Mouse (Mus musculus) embryonic facial prominence, embryonic 12.5 days (tissue): Measurements from ENCODE around the gene Ano2. TPM values are rescaled to one million over a fixed set of nuclear protein-coding genes. Genes with fewer than 3 reads are reported as not detected.

ENCODE experiments used
- ATAC-seq: fragments of 200-750 bp; cut with Nextera tagmentation; 2 replicates; pipeline ENCODE4 v1.8.0; 2017; ENCODE audit not compliant: insufficient number of reproducible peaks, insufficient read depth, low FRiP score, low TSS enrichment
- H3K27ac ChIP-seq: fragments of 300-500 bp; sonication (generic); 2 replicates; pipeline ENCODE4 v1.5.1; 2016; ENCODE audit warnings: mild to moderate bottlenecking
- H3K27me3 ChIP-seq: fragments of 300-500 bp; sonication (generic); 2 replicates; pipeline ENCODE4 v1.6.1; 2016; ENCODE audit warnings: mild to moderate bottlenecking, moderate library complexity
- H3K36me3 ChIP-seq: fragments of 300-500 bp; sonication (generic); 2 replicates; pipeline ENCODE4 v1.6.1; 2016; ENCODE audit warnings: mild to moderate bottlenecking
- H3K4me1 ChIP-seq: fragments of 300-500 bp; sonication (generic); 2 replicates; pipeline ENCODE4 v1.6.1; 2016
- H3K4me2 ChIP-seq: fragments of 300-500 bp; sonication (generic); replicated peaks from 2 replicates; pipeline ENCODE4 v1.6.1; 2016; ENCODE audit warnings: mild to moderate bottlenecking, moderate library complexity
- H3K4me3 ChIP-seq: fragments of 300-500 bp; sonication (generic); 2 replicates; pipeline ENCODE4 v1.5.1; 2016; ENCODE audit warnings: mild to moderate bottlenecking
- H3K9ac ChIP-seq: fragments of 300-500 bp; sonication (generic); 2 replicates; pipeline ENCODE4 v1.6.1; 2016; ENCODE audit warnings: mild to moderate bottlenecking, moderate library complexity
- H3K9me3 ChIP-seq: fragments of 300-500 bp; sonication (generic); 2 replicates; pipeline ENCODE4 v1.6.1; 2016; ENCODE audit warnings: mild to moderate bottlenecking, moderate library complexity
- WGBS: fragments of 180-500 bp; shearing (Covaris S2); methylation state at CpG from one replicate; pipeline ENCODE4 v1.1.7; 2016; 5-methylcytosine and 5-hydroxymethylcytosine counted together
- polyA plus RNA-seq: library from polyadenylated mRNA; unstranded; fragments of >200 nt; fragmentation: Nextera tagmentation; extraction: Ambion mirVana; gene quantifications from 2 replicates; pipeline ENCODE4 v1.2.1, GENCODE M21; 2016

Ano2 gene
- polyA plus RNA-seq: 0.35 and 0.64 TPM in 2 replicates

- Histone ChIP-seq H3K4me2 (peak within 1 kb of the TSS; percentile 53), H3K9me3 (no peaks in the 10 kb centered on the region), H3K27me3 (0 out of 2 replicates have a peak, but pooled peaks cover 4% of the 10 kb centered on the region), H3K4me1 (peaks cover 14% of the 10 kb centered on the region), H3K9ac (no peak within 1 kb of the TSS; the same call in 1 of the 2 replicates), H3K27ac (no peak within 1 kb of the TSS), H3K4me3 (peak within 1 kb of the TSS; percentile 22), H3K36me3 (no peaks in the 10 kb centered on the region)
- peak; percentile 64; the same call in 1 of the 2 replicates for ATAC-seq
- WGBS: 2% methylated on average over 20 of the region's 20 CpGs
Observed at GRCm38 (mm10) chr6:125690057-125690703, at the start of gene Ano2. Ano2 (plus strand) TSS chr6:125690419.

GRCm38 (mm10) chr6:125640486-125640885 is 49.7 kb upstream of the Ano2 start:
- H3K4me2 ChIP-seq: no peak overlapping the region
- H3K4me3 ChIP-seq: no peak overlapping the region
- H3K27me3 ChIP-seq: no peaks in the 10 kb centered on the region
- no peak for ATAC-seq
- no peak overlapping the region for H3K27ac ChIP-seq
- no peaks in the 10 kb centered on the region for H3K4me1 ChIP-seq
- no peaks in the 10 kb centered on the region for H3K9me3 ChIP-seq
- no peaks in the 10 kb centered on the region for H3K36me3 ChIP-seq
- 50% methylated on average over 4 of the region's 4 CpGs for WGBS
- H3K9ac ChIP-seq: no peak overlapping the region

- Histone ChIP-seq H3K36me3 (no peaks in the 10 kb centered on the region), H3K27ac (no peak overlapping the region), H3K9me3 (no peaks in the 10 kb centered on the region), H3K4me2 (no peak overlapping the region), H3K4me3 (no peak overlapping the region), H3K9ac (no peak overlapping the region), H3K4me1 (no peaks in the 10 kb centered on the region), H3K27me3 (no peaks in the 10 kb centered on the region)
- ATAC-seq: no peak
- 88% methylated on average over 8 of the region's 8 CpGs for WGBS
Observed at GRCm38 (mm10) chr6:125641146-125641545, 49.1 kb upstream of the Ano2 start.

- 88% methylated on average over 12 of the region's 12 CpGs for WGBS
Observed at GRCm38 (mm10) chr6:125648964-125649363, 41.3 kb upstream of the Ano2 start.

GRCm38 (mm10) chr6:125651335-125651734 is 38.9 kb upstream of the Ano2 start:
- Histone ChIP-seq H3K27ac (no peak overlapping the region), H3K27me3 (no peaks in the 10 kb centered on the region), H3K4me2 (no peak overlapping the region), H3K4me3 (no peak overlapping the region), H3K9ac (no peak overlapping the region), H3K4me1 (no peaks in the 10 kb centered on the region), H3K9me3 (no peaks in the 10 kb centered on the region), H3K36me3 (no peaks in the 10 kb centered on the region)
- 63% methylated on average over 3 of the region's 3 CpGs for WGBS
- no peak for ATAC-seq

More at GRCm38 (mm10) chr6:125648964-125649363, 41.3 kb upstream of the Ano2 start:
- Histone ChIP-seq H3K27ac (no peak overlapping the region), H3K9ac (no peak overlapping the region), H3K36me3 (no peaks in the 10 kb centered on the region), H3K27me3 (no peaks in the 10 kb centered on the region), H3K4me2 (no peak overlapping the region), H3K9me3 (no peaks in the 10 kb centered on the region), H3K4me1 (no peaks in the 10 kb centered on the region), H3K4me3 (no peak overlapping the region)
- no peak for ATAC-seq

GRCm38 (mm10) chr6:125653416-125653815 is 36.8 kb upstream of the Ano2 start:
- Histone ChIP-seq H3K4me3 (no peak overlapping the region), H3K27ac (no peak overlapping the region), H3K4me1 (no peaks in the 10 kb centered on the region), H3K27me3 (no peaks in the 10 kb centered on the region), H3K4me2 (no peak overlapping the region), H3K9ac (no peak overlapping the region), H3K36me3 (no peaks in the 10 kb centered on the region), H3K9me3 (no peaks in the 10 kb centered on the region)
- no peak for ATAC-seq
- 84% methylated on average over 1 of the region's 1 CpGs for WGBS

GRCm38 (mm10) chr6:125656921-125657320 is 33.3 kb upstream of the Ano2 start:
- no peaks in the 10 kb centered on the region for H3K36me3 ChIP-seq
- H3K27ac ChIP-seq: no peak overlapping the region
- no peaks in the 10 kb centered on the region for H3K27me3 ChIP-seq
- no peak overlapping the region for H3K9ac ChIP-seq
- H3K4me2 ChIP-seq: no peak overlapping the region
- no peak for ATAC-seq
- 85% methylated on average over 13 of the region's 13 CpGs for WGBS
- H3K4me1 ChIP-seq: no peaks in the 10 kb centered on the region
- no peaks in the 10 kb centered on the region for H3K9me3 ChIP-seq
- no peak overlapping the region for H3K4me3 ChIP-seq

- Histone ChIP-seq H3K4me1 (no peaks in the 10 kb centered on the region), H3K9me3 (no peaks in the 10 kb centered on the region), H3K27ac (no peak overlapping the region), H3K27me3 (no peaks in the 10 kb centered on the region), H3K36me3 (no peaks in the 10 kb centered on the region), H3K4me2 (no peak overlapping the region), H3K9ac (no peak overlapping the region), H3K4me3 (no peak overlapping the region)
- ATAC-seq: no peak
- 83% methylated on average over 5 of the region's 5 CpGs for WGBS
Observed at GRCm38 (mm10) chr6:125657966-125658365, 32.3 kb upstream of the Ano2 start.

- no peak for ATAC-seq
- no peaks in the 10 kb centered on the region for H3K27me3 ChIP-seq
- H3K36me3 ChIP-seq: no peaks in the 10 kb centered on the region
- no peak overlapping the region for H3K27ac ChIP-seq
- H3K9ac ChIP-seq: no peak overlapping the region
- no peak overlapping the region for H3K4me2 ChIP-seq
- no peak overlapping the region for H3K4me3 ChIP-seq
- no peaks in the 10 kb centered on the region for H3K4me1 ChIP-seq
- H3K9me3 ChIP-seq: no peaks in the 10 kb centered on the region
- WGBS: 46% methylated on average over 14 of the region's 14 CpGs
Observed at GRCm38 (mm10) chr6:125661106-125661877, 28.9 kb upstream of the Ano2 start.

- no peaks in the 10 kb centered on the region for H3K9me3 ChIP-seq
- no peak overlapping the region for H3K9ac ChIP-seq
- no peak overlapping the region for H3K27ac ChIP-seq
- H3K4me3 ChIP-seq: no peak overlapping the region
- H3K27me3 ChIP-seq: no peaks in the 10 kb centered on the region
- H3K4me1 ChIP-seq: no peaks in the 10 kb centered on the region
- H3K36me3 ChIP-seq: no peaks in the 10 kb centered on the region
- ATAC-seq: no peak
- WGBS: 78% methylated on average over 2 of the region's 2 CpGs
- H3K4me2 ChIP-seq: no peak overlapping the region
Observed at GRCm38 (mm10) chr6:125663906-125664305, 26.3 kb upstream of the Ano2 start.

- H3K4me3 ChIP-seq: no peak overlapping the region
- H3K4me1 ChIP-seq: no peaks in the 10 kb centered on the region
- WGBS: 85% methylated on average over 3 of the region's 3 CpGs
- H3K36me3 ChIP-seq: no peaks in the 10 kb centered on the region
- no peak overlapping the region for H3K27ac ChIP-seq
- no peak for ATAC-seq
- no peaks in the 10 kb centered on the region for H3K27me3 ChIP-seq
- no peak overlapping the region for H3K9ac ChIP-seq
- H3K9me3 ChIP-seq: no peaks in the 10 kb centered on the region
- no peak overlapping the region for H3K4me2 ChIP-seq
Observed at GRCm38 (mm10) chr6:125671835-125672234, 18.4 kb upstream of the Ano2 start.

- Histone ChIP-seq H3K4me1 (no peaks in the 10 kb centered on the region), H3K4me3 (no peak overlapping the region), H3K9me3 (no peaks in the 10 kb centered on the region), H3K9ac (no peak overlapping the region), H3K4me2 (no peak overlapping the region), H3K27me3 (no peaks in the 10 kb centered on the region), H3K27ac (no peak overlapping the region), H3K36me3 (no peaks in the 10 kb centered on the region)
- no peak for ATAC-seq
- 63% methylated on average over 1 of the region's 1 CpGs for WGBS
Observed at GRCm38 (mm10) chr6:125678492-125678891, 11.7 kb upstream of the Ano2 start.
